Mouse (Mus musculus): ENCODE data around the gene Gpt2. TPM values are rescaled to one million over a fixed set of nuclear protein-coding genes. Genes with fewer than 3 reads are reported as not detected.
A peak's percentile ranks its signal among the peaks of the same experiment; 100 is the strongest.

Gene Gpt2
- 33.3 and 34.0 TPM in 2 replicates for polyA plus RNA-seq (2014; fragmentation: Nextera tagmentation; extraction: Ambion mirVana)

DNA sequence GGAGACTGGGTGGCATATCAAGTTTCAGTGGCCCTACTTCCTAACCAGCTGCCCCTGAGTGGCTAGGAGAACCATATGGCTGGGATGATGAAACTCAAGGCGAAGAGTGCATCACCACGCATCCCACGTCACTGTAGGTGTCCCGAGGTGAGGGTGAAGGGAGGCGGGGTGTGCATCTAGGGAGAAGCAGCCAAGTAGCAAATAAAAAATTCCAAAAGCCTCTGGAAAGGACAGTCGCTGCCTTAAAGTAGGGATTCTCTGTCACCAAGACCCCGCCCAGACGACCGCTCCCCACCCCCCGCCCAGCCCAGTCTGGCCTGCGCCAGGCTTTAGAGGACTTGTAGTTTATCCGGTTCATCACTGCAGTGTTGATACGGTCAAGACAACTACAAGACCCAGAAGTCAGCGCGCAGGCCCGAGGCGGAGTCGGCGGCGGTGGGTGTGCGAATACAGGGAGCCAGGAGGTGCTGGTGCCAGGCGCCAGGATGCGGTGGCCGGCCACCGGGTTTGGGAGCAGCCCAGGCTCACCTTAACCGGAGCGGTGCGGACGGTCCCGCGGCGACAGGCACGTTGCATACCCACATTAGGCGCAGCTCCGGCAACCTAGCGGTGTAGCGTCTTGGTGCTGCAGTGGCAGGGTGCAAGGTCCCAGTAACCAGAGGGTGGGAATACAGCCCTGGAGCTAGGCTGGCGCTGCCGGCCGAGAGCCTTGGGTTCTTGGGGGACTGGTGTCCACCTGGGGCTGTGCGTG is at the start of gene Gpt2:
Gpt2 (plus strand) TSS at position 452 of the 751 bp plus-strand sequence.
- Histone ChIP-seq H3K9me3 (ENCODE audit: control insufficient read depth, low read length) (no peaks in the 10 kb centered on the region), H3K9ac (ENCODE audit: low read depth, low read length) (peak within 1 kb of the TSS; percentile 83), H3K4me2 (ENCODE audit: low read depth, low read length) (peak within 1 kb of the TSS; percentile 92), H3K27me3 (replicated peaks; ENCODE audit: control insufficient read depth, insufficient read depth, low read length) (no peaks in the 10 kb centered on the region), H3K27ac (replicated peaks; ENCODE audit: low read depth, low read length) (peak within 1 kb of the TSS; percentile 39; the same call in 1 of the 2 replicates), H3K36me3 (ENCODE audit: control insufficient read depth, insufficient read depth, low read length) (0 out of 2 replicates have a peak, but pooled peaks cover 6% of the 10 kb centered on the region), H3K4me3 (ENCODE audit: low read depth, low read length) (peak within 1 kb of the TSS; percentile 88), H3K4me1 (ENCODE audit: control insufficient read depth, insufficient read depth, low read length) (0 out of 2 replicates have a peak, but pooled peaks cover 10% of the 10 kb centered on the region)
- peak; percentile 100 for ATAC-seq (ENCODE audit: low read depth)
- 0% methylated on average over 27 of the region's 41 CpGs for WGBS
- peak; percentile 97 for DNase-seq (ENCODE audit: low spot score)

DNA sequence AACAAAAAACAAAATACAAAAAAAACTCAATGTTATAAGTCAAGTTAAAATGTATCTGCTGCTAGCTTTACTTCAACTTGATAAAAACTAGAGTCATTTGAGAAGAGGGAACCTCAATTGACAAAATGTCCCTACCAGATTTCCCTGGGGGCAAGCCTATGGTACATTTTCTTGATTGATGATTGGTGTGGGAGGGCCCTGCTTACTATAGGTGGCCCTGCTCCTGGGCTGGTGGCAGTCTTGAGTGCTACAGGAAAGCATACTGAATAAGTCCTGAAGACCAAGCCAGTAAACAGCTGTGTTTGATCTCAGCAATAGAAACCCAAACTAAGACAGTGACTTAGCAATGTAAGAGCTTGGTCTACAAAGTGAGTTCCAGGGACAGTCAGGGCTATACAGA is 48.3 kb upstream of the Gpt2 start:
- no peak overlapping the region for H3K4me2 ChIP-seq (ENCODE audit: low read depth, low read length)
- no peak for DNase-seq (ENCODE audit: low spot score)

DNA sequence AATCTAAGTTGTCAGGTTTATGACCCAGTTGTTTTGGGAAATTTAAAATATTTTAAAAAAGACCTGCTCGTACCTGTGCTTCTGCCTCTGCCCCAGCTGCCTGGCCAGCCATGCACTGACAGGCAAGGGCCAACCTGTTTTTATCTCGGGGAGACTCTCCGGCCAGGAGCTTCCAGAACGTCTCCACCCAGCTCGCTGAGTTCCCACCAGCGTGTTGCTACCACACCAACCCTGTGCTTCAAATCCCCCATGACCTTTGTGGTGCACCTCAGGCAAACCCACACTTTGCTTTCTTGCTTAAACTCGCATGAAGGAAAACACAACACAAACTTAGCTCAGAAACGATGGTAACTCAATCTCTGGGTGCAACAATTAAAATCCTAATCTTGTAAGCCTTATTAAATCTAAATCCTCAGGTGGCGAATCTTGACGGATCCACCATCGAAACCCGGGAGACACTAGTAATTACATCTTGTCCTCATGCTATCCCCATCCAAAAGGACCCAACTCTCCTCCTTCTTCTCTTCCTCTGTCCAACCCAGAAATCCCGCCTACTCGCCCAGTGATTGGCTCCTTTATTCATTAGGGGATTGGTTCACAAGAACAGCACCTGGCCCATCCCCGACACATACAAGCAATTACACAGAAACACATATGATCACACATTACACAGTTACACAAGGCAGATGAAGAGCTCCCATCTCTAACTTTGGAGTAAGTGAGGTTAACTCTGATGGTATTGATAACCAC is 46.3 kb upstream of the Gpt2 start:
- Histone ChIP-seq H3K9ac (ENCODE audit: low read depth, low read length) (no peak overlapping the region), H3K27me3 (replicated peaks; ENCODE audit: control insufficient read depth, insufficient read depth, low read length) (no peaks in the 10 kb centered on the region), H3K4me1 (ENCODE audit: control insufficient read depth, insufficient read depth, low read length) (no peaks in the 10 kb centered on the region), H3K4me3 (ENCODE audit: low read depth, low read length) (no peak overlapping the region), H3K4me2 (ENCODE audit: low read depth, low read length) (no peak overlapping the region), H3K36me3 (ENCODE audit: control insufficient read depth, insufficient read depth, low read length) (no peaks in the 10 kb centered on the region), H3K27ac (replicated peaks; ENCODE audit: low read depth, low read length) (no peak overlapping the region), H3K9me3 (ENCODE audit: control insufficient read depth, low read length) (no peaks in the 10 kb centered on the region)
- ATAC-seq (ENCODE audit: low read depth) (no peak), DNase-seq (ENCODE audit: low spot score) (no peak)
- 75% methylated on average over 15 of the region's 15 CpGs for WGBS

More for the DNA sequence above, 48.3 kb upstream of the Gpt2 start:
- Histone ChIP-seq H3K9me3 (ENCODE audit: control insufficient read depth, low read length) (no peaks in the 10 kb centered on the region), H3K36me3 (ENCODE audit: control insufficient read depth, insufficient read depth, low read length) (no peaks in the 10 kb centered on the region), H3K27ac (replicated peaks; ENCODE audit: low read depth, low read length) (no peak overlapping the region), H3K4me3 (ENCODE audit: low read depth, low read length) (no peak overlapping the region), H3K4me1 (ENCODE audit: control insufficient read depth, insufficient read depth, low read length) (no peaks in the 10 kb centered on the region), H3K27me3 (replicated peaks; ENCODE audit: control insufficient read depth, insufficient read depth, low read length) (no peaks in the 10 kb centered on the region), H3K9ac (ENCODE audit: low read depth, low read length) (no peak overlapping the region)
- ATAC-seq (ENCODE audit: low read depth) = no peak

DNA sequence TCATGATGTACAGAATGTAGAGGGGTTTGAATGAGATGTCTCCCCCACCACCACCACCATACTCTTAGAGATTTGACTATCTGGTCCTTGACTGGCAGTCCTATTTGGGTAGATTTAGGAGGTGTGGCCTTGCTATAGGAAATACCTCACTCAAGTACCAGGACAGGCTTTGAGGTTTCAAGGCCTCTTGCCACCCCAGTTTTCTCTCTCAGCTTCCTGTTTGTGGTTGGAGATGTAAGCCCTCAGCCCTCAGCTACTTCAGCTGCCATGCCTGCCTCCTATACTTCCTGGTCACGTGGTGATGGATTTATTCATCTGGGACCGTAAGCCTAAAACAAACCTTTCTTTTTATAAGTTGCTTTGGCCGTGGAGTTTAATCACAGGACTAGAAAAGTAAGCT is 42.0 kb upstream of the Gpt2 start:
- Histone ChIP-seq H3K9me3 (ENCODE audit: control insufficient read depth, low read length) (no peaks in the 10 kb centered on the region), H3K27ac (replicated peaks; ENCODE audit: low read depth, low read length) (no peak overlapping the region), H3K27me3 (replicated peaks; ENCODE audit: control insufficient read depth, insufficient read depth, low read length) (no peaks in the 10 kb centered on the region), H3K4me1 (ENCODE audit: control insufficient read depth, insufficient read depth, low read length) (no peaks in the 10 kb centered on the region), H3K4me2 (ENCODE audit: low read depth, low read length) (no peak overlapping the region), H3K9ac (ENCODE audit: low read depth, low read length) (no peak overlapping the region), H3K4me3 (ENCODE audit: low read depth, low read length) (no peak overlapping the region), H3K36me3 (ENCODE audit: control insufficient read depth, insufficient read depth, low read length) (no peaks in the 10 kb centered on the region)
- ATAC-seq (ENCODE audit: low read depth) (no peak), DNase-seq (ENCODE audit: low spot score) (no peak)
- WGBS = 69% methylated on average over 3 of the region's 3 CpGs

DNA sequence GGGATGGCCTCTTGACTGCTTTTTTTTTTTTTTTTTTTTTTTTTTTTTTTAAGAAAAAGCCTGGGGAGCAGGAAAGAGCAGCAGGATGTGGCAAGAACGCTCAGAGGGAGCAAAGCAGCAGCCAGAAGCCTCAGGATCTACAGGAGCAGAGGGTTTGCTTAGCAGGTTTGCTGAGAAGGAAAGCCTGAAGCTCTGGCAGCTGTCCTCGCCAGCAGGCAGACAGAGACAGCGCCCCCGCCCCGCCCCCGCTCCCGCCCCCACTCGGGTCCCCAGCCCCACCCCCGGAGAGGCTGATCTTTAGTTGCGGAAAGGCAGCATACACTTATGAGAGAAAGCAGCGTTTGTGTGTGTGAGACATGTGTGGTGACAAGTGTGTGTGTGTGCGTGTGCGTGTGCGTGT is 40.0 kb upstream of the Gpt2 start:
- ATAC-seq (ENCODE audit: low read depth) = no peak
- Histone ChIP-seq H3K9me3 (ENCODE audit: control insufficient read depth, low read length) (no peaks in the 10 kb centered on the region), H3K4me1 (ENCODE audit: control insufficient read depth, insufficient read depth, low read length) (no peaks in the 10 kb centered on the region), H3K27me3 (replicated peaks; ENCODE audit: control insufficient read depth, insufficient read depth, low read length) (no peaks in the 10 kb centered on the region), H3K4me3 (ENCODE audit: low read depth, low read length) (0 out of 2 replicates have a peak overlapping the region, but pooled peaks have one; percentile 4), H3K36me3 (ENCODE audit: control insufficient read depth, insufficient read depth, low read length) (no peaks in the 10 kb centered on the region), H3K9ac (ENCODE audit: low read depth, low read length) (0 out of 2 replicates have a peak overlapping the region, but pooled peaks have one; percentile 30), H3K4me2 (ENCODE audit: low read depth, low read length) (peak overlapping the region; percentile 43), H3K27ac (replicated peaks; ENCODE audit: low read depth, low read length) (no peak overlapping the region)
- 32% methylated on average over 8 of the region's 14 CpGs for WGBS
- DNase-seq (ENCODE audit: low spot score) = peak; percentile 79

DNA sequence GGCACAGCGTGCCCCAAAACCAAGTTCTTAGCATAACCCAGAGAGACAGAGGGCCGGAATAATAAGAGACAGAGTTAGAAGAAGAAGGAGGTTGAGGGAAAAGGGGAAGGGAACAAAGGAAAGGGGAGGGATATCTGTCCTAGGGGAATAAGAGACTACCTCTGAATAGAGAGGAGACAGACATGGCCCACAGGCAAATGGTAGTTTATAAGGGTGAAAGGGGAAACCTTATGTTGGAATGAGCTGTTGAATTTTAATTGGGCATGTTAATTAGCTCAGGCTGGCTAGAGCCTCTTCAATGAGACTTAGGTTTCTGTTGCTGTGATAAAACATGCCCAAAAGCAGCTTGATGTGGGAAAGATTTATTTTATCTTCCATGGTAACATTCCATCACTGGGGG is 39.1 kb upstream of the Gpt2 start:
- no peaks in the 10 kb centered on the region for H3K36me3 ChIP-seq (ENCODE audit: control insufficient read depth, insufficient read depth, low read length)

DNA sequence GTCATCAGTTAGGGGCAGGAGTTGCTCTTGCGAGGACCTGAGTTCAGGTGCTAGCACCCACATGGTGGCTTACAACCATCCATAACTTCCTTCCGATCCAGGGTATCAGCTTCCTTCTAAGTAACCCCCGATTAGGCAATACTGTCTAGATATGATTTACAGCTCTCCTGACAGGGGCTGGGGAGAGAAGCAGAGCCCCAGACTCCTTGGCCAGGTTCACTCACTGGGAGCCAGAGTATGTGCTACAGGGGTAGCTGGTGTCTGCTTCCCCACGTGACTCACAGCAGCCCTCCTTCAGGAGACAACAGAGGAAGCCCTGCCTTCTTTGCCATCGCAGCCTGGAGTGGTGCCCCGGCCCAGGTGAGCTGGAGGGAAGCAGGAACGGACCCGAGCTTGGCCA is 37.6 kb upstream of the Gpt2 start:
- H3K27me3 ChIP-seq (replicated peaks; ENCODE audit: control insufficient read depth, insufficient read depth, low read length) = no peaks in the 10 kb centered on the region
- H3K27ac ChIP-seq (replicated peaks; ENCODE audit: low read depth, low read length) = no peak overlapping the region
- H3K4me1 ChIP-seq (ENCODE audit: control insufficient read depth, insufficient read depth, low read length) = no peaks in the 10 kb centered on the region
- no peaks in the 10 kb centered on the region for H3K9me3 ChIP-seq (ENCODE audit: control insufficient read depth, low read length)
- no peak for DNase-seq (ENCODE audit: low spot score)
- H3K9ac ChIP-seq (ENCODE audit: low read depth, low read length) = no peak overlapping the region
- H3K4me3 ChIP-seq (ENCODE audit: low read depth, low read length) = no peak overlapping the region
- 62% methylated on average over 8 of the region's 8 CpGs for WGBS
- ATAC-seq (ENCODE audit: low read depth) = no peak
- H3K36me3 ChIP-seq (ENCODE audit: control insufficient read depth, insufficient read depth, low read length) = no peaks in the 10 kb centered on the region
- H3K4me2 ChIP-seq (ENCODE audit: low read depth, low read length) = no peak overlapping the region

More for the DNA sequence above, 39.1 kb upstream of the Gpt2 start:
- ATAC-seq (ENCODE audit: low read depth) = no peak
- no peaks in the 10 kb centered on the region for H3K27me3 ChIP-seq (replicated peaks; ENCODE audit: control insufficient read depth, insufficient read depth, low read length)
- H3K4me2 ChIP-seq (ENCODE audit: low read depth, low read length) = no peak overlapping the region
- no peak overlapping the region for H3K9ac ChIP-seq (ENCODE audit: low read depth, low read length)
- no peak overlapping the region for H3K4me3 ChIP-seq (ENCODE audit: low read depth, low read length)
- H3K27ac ChIP-seq (replicated peaks; ENCODE audit: low read depth, low read length) = no peak overlapping the region
- DNase-seq (ENCODE audit: low spot score) = no peak
- H3K4me1 ChIP-seq (ENCODE audit: control insufficient read depth, insufficient read depth, low read length) = no peaks in the 10 kb centered on the region
- 79% methylated on average over 2 of the region's 2 CpGs for WGBS
- H3K9me3 ChIP-seq (ENCODE audit: control insufficient read depth, low read length) = no peaks in the 10 kb centered on the region

DNA sequence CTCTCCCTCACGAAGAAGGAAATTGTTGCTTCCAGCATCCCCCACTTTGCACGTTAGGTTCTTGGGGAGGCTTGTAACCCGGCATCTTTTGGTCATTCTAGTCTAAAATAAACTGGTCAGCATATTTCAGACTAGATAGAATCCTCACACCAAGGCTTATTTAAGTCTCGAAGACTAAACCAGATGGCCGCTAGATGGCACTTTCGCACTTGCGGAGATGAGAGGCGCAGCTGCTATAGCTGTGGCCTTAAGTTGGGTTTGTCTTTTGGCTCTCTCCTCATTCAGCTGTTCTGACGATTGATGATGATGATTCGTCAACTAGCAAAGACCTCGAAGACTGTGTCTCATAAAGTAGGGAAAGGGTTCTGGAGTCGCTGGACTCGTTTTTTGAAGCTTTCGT is 35.8 kb upstream of the Gpt2 start:
- no peaks in the 10 kb centered on the region for H3K27me3 ChIP-seq (replicated peaks; ENCODE audit: control insufficient read depth, insufficient read depth, low read length)
- H3K4me3 ChIP-seq (ENCODE audit: low read depth, low read length) = no peak overlapping the region
- WGBS = 9% methylated on average over 14 of the region's 14 CpGs
- H3K9me3 ChIP-seq (ENCODE audit: control insufficient read depth, low read length) = no peaks in the 10 kb centered on the region
- H3K27ac ChIP-seq (replicated peaks; ENCODE audit: low read depth, low read length) = no peak overlapping the region
- no peaks in the 10 kb centered on the region for H3K4me1 ChIP-seq (ENCODE audit: control insufficient read depth, insufficient read depth, low read length)
- H3K36me3 ChIP-seq (ENCODE audit: control insufficient read depth, insufficient read depth, low read length) = no peaks in the 10 kb centered on the region
- H3K9ac ChIP-seq (ENCODE audit: low read depth, low read length) = no peak overlapping the region
- H3K4me2 ChIP-seq (ENCODE audit: low read depth, low read length) = peak overlapping the region; percentile 10; the same call in 1 of the 2 replicates
- DNase-seq (ENCODE audit: low spot score) (peak; percentile 94), ATAC-seq (ENCODE audit: low read depth) (peak; percentile 67)

All from embryonic facial prominence, embryonic 14.5 days (tissue).